Mouse (Mus musculus): ENCODE data around the gene Nxn.

DNA sequence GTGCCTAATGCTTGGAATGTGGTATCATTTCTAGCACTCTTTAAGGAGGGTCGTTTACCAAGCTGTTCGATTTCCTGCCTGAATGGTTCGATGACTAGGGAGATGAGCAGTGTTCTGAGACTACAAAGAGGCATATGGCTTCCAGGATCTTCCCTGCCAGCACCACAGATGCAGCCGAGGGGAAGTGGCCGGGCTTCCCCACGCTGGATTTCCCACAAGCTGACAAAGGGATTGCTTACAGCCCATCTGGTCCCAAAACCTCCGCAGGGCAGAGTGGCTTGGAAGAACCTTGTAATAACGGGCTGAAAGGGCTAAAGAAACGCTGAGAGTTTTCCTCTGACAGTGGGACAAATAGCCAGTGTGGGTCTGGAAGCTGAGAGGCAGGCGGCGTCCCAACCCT is 108.6 kb downstream of the Nxn start:
- TF ChIP-seq CTCF (IDR thresholded peaks at IDR 0.05) (no peak), POLR2A (IDR thresholded peaks at IDR 0.05; ENCODE audit: insufficient read depth, low read depth, low read length) (no peak)

Measured in heart, adult 2 months (tissue).